In genomic region chrX:157378822-157379221, GRCm38 (mm10) we compare ENCODE assay signal across 12 mouse cellular contexts. TPM values are rescaled to one million over a fixed set of nuclear protein-coding genes. Genes with fewer than 3 reads are reported as not detected.
DNase-seq lines count a peak whose midpoint lies in the region; ATAC-seq lines count a peak whose summit lies in the region.
"Had no signal": no experiment of that assay in that cellular context is flagged by ENCODE, and none has a peak within 500 bp of the region (broad histone marks: within the 10 kb centered on the region; RNA-seq: fewer than 3 reads in every experiment).

No protein-coding gene starts in this region.

- 70% methylated on average over 10 of the region's 10 CpGs for WGBS in midbrain, embryonic 10.5 days
- WGBS in midbrain, embryonic 13.5 days: 52% methylated on average over 10 of the region's 10 CpGs

- no peak for ATAC-seq in midbrain, embryonic 13.5 days
- no peak for ATAC-seq in megakaryocyte-erythroid progenitor cell, adult 5-6 weeks (replicated peaks; ENCODE audit: low FRiP score, low TSS enrichment, poor library complexity, severe bottlenecking)
- ATAC-seq: intestine, embryonic 16.5 days had no signal

- H3K4me2 ChIP-seq in midbrain, embryonic 13.5 days (replicated peaks): no peak overlapping the region
- H3K4me2 ChIP-seq: heart, embryonic 12.5 days; stomach, embryonic 15.5 days had no signal

- no peak overlapping the region for H3K27ac ChIP-seq in midbrain, embryonic 10.5 days (replicated peaks)
- no peak overlapping the region for H3K27ac ChIP-seq in midbrain, embryonic 13.5 days
- H3K27ac ChIP-seq: stomach, embryonic 15.5 days had no signal

- H3K9me3 ChIP-seq in midbrain, embryonic 10.5 days (replicated peaks): no peaks in the 10 kb centered on the region
- H3K9me3 ChIP-seq in midbrain, embryonic 13.5 days: no peaks in the 10 kb centered on the region
- H3K9me3 ChIP-seq: stomach, embryonic 15.5 days had no signal

- H3K4me1 ChIP-seq in midbrain, embryonic 10.5 days: no peaks in the 10 kb centered on the region
- no peaks in the 10 kb centered on the region for H3K4me1 ChIP-seq in midbrain, embryonic 13.5 days (replicated peaks)
- H3K4me1 ChIP-seq: heart, embryonic 12.5 days; stomach, embryonic 15.5 days had no signal

- no peaks in the 10 kb centered on the region for H3K36me3 ChIP-seq in midbrain, embryonic 10.5 days
- no peaks in the 10 kb centered on the region for H3K36me3 ChIP-seq in midbrain, embryonic 13.5 days
- H3K36me3 ChIP-seq: heart, embryonic 12.5 days; stomach, embryonic 15.5 days had no signal

- no peak overlapping the region for H3K9ac ChIP-seq in midbrain, embryonic 13.5 days (replicated peaks)
- H3K9ac ChIP-seq: heart, embryonic 12.5 days; stomach, embryonic 15.5 days had no signal

- peak; percentile 4 for DNase-seq in gastrocnemius, postnatal 10 days
- no peak for DNase-seq in gastrocnemius, adult 18-20 months (ENCODE audit: low spot score)
- peak; percentile 12 for DNase-seq in midbrain, embryonic 10.5 days (ENCODE audit: low spot score)
- DNase-seq in adrenal gland, postnatal 10 days: peak; percentile 14
- DNase-seq in lung, postnatal 36 days: peak; percentile 15
- DNase-seq in cerebellum, adult 11-12 months: no peak
- DNase-seq: liver had no signal

- no peak overlapping the region for H3K4me3 ChIP-seq in midbrain, embryonic 10.5 days
- no peak overlapping the region for H3K4me3 ChIP-seq in midbrain, embryonic 13.5 days (replicated peaks)
- H3K4me3 ChIP-seq: heart, embryonic 12.5 days; stomach, embryonic 15.5 days had no signal

- H3K27me3 ChIP-seq in midbrain, embryonic 10.5 days (ENCODE audit: low read depth, poor library complexity, severe bottlenecking): no peaks in the 10 kb centered on the region
- no peaks in the 10 kb centered on the region for H3K27me3 ChIP-seq in midbrain, embryonic 13.5 days
- H3K27me3 ChIP-seq: heart, embryonic 12.5 days; stomach, embryonic 15.5 days had no signal

RNA-seq across cellular contexts. Expression of gene Phex, which starts 36.3 kb away (rescaled TPM):
- 10 to 100 TPM in 1 of 2 experiments, 1 to 10 TPM in 1; 1.4 to 11.1 TPM for total RNA-seq in gastrocnemius, postnatal 10 days (2021)
- under 1 TPM; 0.16 to 0.45 TPM for total RNA-seq in gastrocnemius, adult 18-20 months (2021)
- 0.10 and 0.22 TPM in 2 replicates for polyA plus RNA-seq in midbrain, embryonic 10.5 days (2016; fragmentation: Nextera tagmentation; extraction: Ambion mirVana)
- polyA plus RNA-seq in midbrain, embryonic 13.5 days (2015; fragmentation: Nextera tagmentation; extraction: Ambion mirVana): 0.18 and 0.51 TPM in 2 replicates
- total RNA-seq in adrenal gland, postnatal 10 days (2021): 1 to 10 TPM in 1 of 2 experiments, under 1 TPM in 1; 0.30 to 3.1 TPM
- 0.35 and 0.92 TPM in 2 replicates for total RNA-seq in megakaryocyte-erythroid progenitor cell, adult 5-6 weeks (2014; fragmentation: Nextera tagmentation)
- not detected in 2 replicates for total RNA-seq in megakaryocyte-erythroid progenitor cell, adult 5-6 weeks (2017)

Comparison
In these comparisons a context has a peak if more than half of its experiments do, and no peak if none do; other contexts are left out.
1. DNase-seq: peak in gastrocnemius, postnatal 10 days (single experiment), midbrain, embryonic 10.5 days (single experiment), adrenal gland, postnatal 10 days (single experiment) and lung, postnatal 36 days (single experiment); none in gastrocnemius, adult 18-20 months (single experiment) and cerebellum, adult 11-12 months (single experiment).